8 mouse cellular contexts compared by ENCODE assay signal in genomic region chr7:132316101-132317035, GRCm38 (mm10). TPM values are rescaled to one million over a fixed set of nuclear protein-coding genes. Genes with fewer than 3 reads are reported as not detected.
DNase-seq lines count a peak whose midpoint lies in the region; ATAC-seq and TF ChIP-seq lines count a peak whose summit lies in the region.

No protein-coding gene starts in this region.

- no peaks in the 10 kb centered on the region for H3K36me3 ChIP-seq in E14TG2a.4 (ENCODE audit: insufficient read depth, low read length)
- no peaks in the 10 kb centered on the region for H3K36me3 ChIP-seq in forebrain, embryonic 14.5 days (ENCODE audit: control insufficient read depth, insufficient read depth, low read length)
- H3K36me3 ChIP-seq in neural tube, embryonic 13.5 days = no peaks in the 10 kb centered on the region
- no peaks in the 10 kb centered on the region for H3K36me3 ChIP-seq in testis, adult 2 months (ENCODE audit: control insufficient read depth, insufficient read depth, low read length)

- H3K27me3 ChIP-seq in E14TG2a.4 (ENCODE audit: insufficient read depth, low read length) = peaks cover 84% of the 10 kb centered on the region
- H3K27me3 ChIP-seq in forebrain, embryonic 14.5 days (replicated peaks; ENCODE audit: control insufficient read depth, insufficient read depth, low read length) = no peaks in the 10 kb centered on the region
- H3K27me3 ChIP-seq in neural tube, embryonic 13.5 days = no peaks in the 10 kb centered on the region
- H3K27me3 ChIP-seq in testis, adult 2 months (ENCODE audit: control insufficient read depth, insufficient read depth, low read length) = no peaks in the 10 kb centered on the region

- H3K9ac ChIP-seq in forebrain, embryonic 14.5 days (ENCODE audit: low read length) = peak overlapping the region; percentile 94
- peak overlapping the region; percentile 94 for H3K9ac ChIP-seq in neural tube, embryonic 13.5 days

- H3K4me1 ChIP-seq in E14TG2a.4 (replicated peaks; ENCODE audit: low read depth, low read length) = peaks cover 29% of the 10 kb centered on the region
- H3K4me1 ChIP-seq in forebrain, embryonic 14.5 days (ENCODE audit: control insufficient read depth, insufficient read depth, low read length) = peaks cover 17% of the 10 kb centered on the region
- H3K4me1 ChIP-seq in neural tube, embryonic 13.5 days (replicated peaks) = peaks cover 59% of the 10 kb centered on the region
- peaks cover 5% of the 10 kb centered on the region for H3K4me1 ChIP-seq in testis, adult 2 months (ENCODE audit: control insufficient read depth, insufficient read depth, low read length)

- peak overlapping the region; percentile 84 for H3K4me3 ChIP-seq in E14TG2a.4 (replicated peaks; ENCODE audit: low read length)
- peak overlapping the region; percentile 81 for H3K4me3 ChIP-seq in forebrain, embryonic 14.5 days (ENCODE audit: low read depth, low read length)
- peak overlapping the region; percentile 85 for H3K4me3 ChIP-seq in neural tube, embryonic 13.5 days
- peak overlapping the region; percentile 84 for H3K4me3 ChIP-seq in testis, adult 2 months (ENCODE audit: control insufficient read depth, low read depth, low read length)

- H3K9me3 ChIP-seq in E14TG2a.4 (ENCODE audit: low read length) = no peaks in the 10 kb centered on the region
- no peaks in the 10 kb centered on the region for H3K9me3 ChIP-seq in forebrain, embryonic 14.5 days (replicated peaks; ENCODE audit: control insufficient read depth, low read length)
- no peaks in the 10 kb centered on the region for H3K9me3 ChIP-seq in neural tube, embryonic 13.5 days

- peak overlapping the region; percentile 84 for H3K27ac ChIP-seq in forebrain, embryonic 14.5 days (ENCODE audit: low read depth, low read length)
- peak overlapping the region; percentile 93 for H3K27ac ChIP-seq in neural tube, embryonic 13.5 days (replicated peaks)
- peak overlapping the region; percentile 44 for H3K27ac ChIP-seq in testis, adult 2 months (ENCODE audit: control insufficient read depth, insufficient read depth, low read depth, low read length)

- ATAC-seq in cerebellum, adult (ENCODE audit: insufficient number of reproducible peaks, low FRiP score, low TSS enrichment) = peak; percentile 47
- ATAC-seq in forebrain, embryonic 14.5 days = peak; percentile 81
- ATAC-seq in neural tube, embryonic 13.5 days (ENCODE audit: low read depth) = peak; percentile 83

- intact Hi-C loops in heart, postnatal 10 days (cut with DNase I) = loop anchor here (1.0 to 2.0 kb wide), 2 partner anchors 90 to 155 kb away; no protein-coding TSS in a partner anchor

- peak; percentile 65 for DNase-seq in forebrain, embryonic 14.5 days (ENCODE audit: low spot score)
- DNase-seq in heart, postnatal 10 days = peak; percentile 71 to 72
- DNase-seq in kidney, postnatal 36 days = peak; percentile 55 to 79
- peak; percentile 71 to 72 for DNase-seq in lung, adult 18-20 months

- WGBS in forebrain, embryonic 14.5 days = under 1% methylated on average over 79 of the region's 79 CpGs
- under 1% methylated on average over 79 of the region's 79 CpGs for WGBS in neural tube, embryonic 13.5 days

- TF ChIP-seq CTCF in E14TG2a.4 (conservative IDR thresholded peaks at IDR 0.05; ENCODE audit: low read length) = no peak
- no peak for TF ChIP-seq CTCF in testis, adult 2 months (IDR thresholded peaks at IDR 0.05; ENCODE audit: control insufficient read depth, insufficient read depth, insufficient replicate concordance, low read depth, low read length)

- TF ChIP-seq POLR2A in testis, adult 2 months (IDR thresholded peaks at IDR 0.05; ENCODE audit: control insufficient read depth, low read depth, low read length) = no peak

- H3K4me2 ChIP-seq in forebrain, embryonic 14.5 days (ENCODE audit: low read length) = peak overlapping the region; percentile 95
- H3K4me2 ChIP-seq in neural tube, embryonic 13.5 days = peak overlapping the region; percentile 95

RNA-seq across cellular contexts. Expression of gene Chst15, which starts 0.7 kb away (rescaled TPM):
- polyA plus RNA-seq in forebrain, embryonic 14.5 days (2014; fragmentation: Nextera tagmentation; extraction: Ambion mirVana) = 8.4 and 10.8 TPM in 2 replicates
- 10 to 100 TPM; 15.3 to 16.7 TPM for total RNA-seq in heart, postnatal 10 days (2021)
- polyA plus RNA-seq in neural tube, embryonic 13.5 days (2015; fragmentation: Nextera tagmentation; extraction: Ambion mirVana) = 21.9 and 22.5 TPM in 2 replicates
- 1.4 and 1.8 TPM in 2 replicates for polyA plus RNA-seq in testis, adult 2 months (2012; rRNA removed)

Comparison
In these comparisons a context has a peak if more than half of its experiments do, and no peak if none do; other contexts are left out.
1. Peak in every context shown above with its lines: DNase-seq, ATAC-seq, H3K4me3 ChIP-seq and H3K27ac ChIP-seq.